Mouse (Mus musculus): Measurements from ENCODE around the gene Ndufs4.

DNA sequence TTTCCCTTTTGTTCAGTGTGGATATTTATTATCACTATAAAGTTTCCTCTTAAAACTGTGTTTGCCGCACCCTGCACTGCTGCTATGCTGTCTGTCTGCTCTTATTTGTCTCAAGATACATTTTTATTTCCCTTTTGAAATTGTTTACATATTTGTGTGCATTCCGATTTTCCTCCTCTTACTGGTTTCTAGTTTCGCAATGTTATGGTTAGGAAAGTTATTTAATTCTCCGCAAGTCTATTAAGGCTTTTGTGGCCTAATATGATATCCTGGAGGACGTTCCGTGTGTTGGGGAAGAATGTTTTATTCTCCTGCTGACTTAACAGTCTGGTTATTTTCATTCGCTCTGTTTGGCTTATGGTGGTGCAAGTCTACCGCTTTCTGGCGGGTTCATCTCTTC, 120.3 kb downstream of the Ndufs4 start:
- no peak for TF ChIP-seq CTCF (IDR thresholded peaks at IDR 0.05; ENCODE audit: extremely low read depth, insufficient read depth, insufficient read length, insufficient replicate concordance)
- TF ChIP-seq POLR2A (IDR thresholded peaks at IDR 0.05; ENCODE audit: low read depth, low read length): no peak
